Mouse (Mus musculus) embryonic fibroblast, embryonic 13.5 days (primary cell): ENCODE results near the gene Obsl1.

Source experiments
- CTCF ChIP-seq: IDR thresholded peaks from 2 replicates; pipeline ENCODE4 v1.5.1; 2011; ENCODE audit warnings: mild to moderate bottlenecking, control low read depth, low read length, moderate library complexity, borderline replicate concordance; ENCODE audit not compliant: insufficient read depth
- POLR2A ChIP-seq: IDR thresholded peaks from 2 replicates; pipeline ENCODE4 v1.6.1; 2011; ENCODE audit warnings: low read depth, mild to moderate bottlenecking, control low read depth, low read length, moderate library complexity

DNA sequence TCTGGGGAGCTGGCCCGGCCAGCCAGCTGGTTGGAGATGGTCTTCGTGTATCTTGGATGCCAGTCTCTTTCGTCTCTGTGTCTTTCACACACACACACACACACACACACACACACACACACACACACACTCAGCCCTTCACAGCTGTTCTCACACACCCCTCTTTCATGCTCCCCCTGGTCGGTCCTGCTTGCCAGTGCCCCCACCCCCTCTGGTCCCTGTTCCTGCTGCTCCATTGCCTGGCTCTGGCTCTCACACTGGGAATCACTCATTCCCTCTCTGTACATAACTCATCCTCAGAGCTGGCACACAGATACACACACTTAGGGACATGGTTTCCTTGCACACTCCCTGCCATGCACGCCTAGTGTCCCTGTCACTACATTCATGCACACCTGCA, 54.4 kb downstream of the Obsl1 start:
- no peak for TF ChIP-seq CTCF
- no peak for TF ChIP-seq POLR2A
